Mouse (Mus musculus): ENCODE results near the gene St3gal4. TPM values are rescaled to one million over a fixed set of nuclear protein-coding genes. Genes with fewer than 3 reads are reported as not detected.
"Not testable (repeated sequence)": the region's sequence is repeated elsewhere in the genome, so short reads cannot be mapped to it uniquely, and the experiment has no call there.

Gene St3gal4
- 10.7 and 11.2 TPM in 2 replicates for polyA plus RNA-seq (2016; fragmentation: Nextera tagmentation; extraction: Ambion mirVana)

- Histone ChIP-seq H3K36me3 (peaks cover 32% of the 10 kb centered on the region), H3K27ac (replicated peaks) (no peak within 1 kb of the TSS), H3K9me3 (replicated peaks) (no peaks in the 10 kb centered on the region), H3K4me1 (peaks cover 30% of the 10 kb centered on the region), H3K27me3 (ENCODE audit: low read depth, poor library complexity, severe bottlenecking) (peaks cover 3% of the 10 kb centered on the region; the same call in 1 of the 2 replicates), H3K4me3 (no peak within 1 kb of the TSS)
- no peak for DNase-seq (ENCODE audit: low spot score)
- 86% methylated on average over 6 of the region's 6 CpGs for WGBS
These were observed at the start of gene St3gal4 for GRCm38 (mm10) chr9:35119168-35119567. St3gal4 (minus strand) TSS chr9:35119268.

- Histone ChIP-seq H3K4me1 (peaks cover 19% of the 10 kb centered on the region), H3K9me3 (replicated peaks) (no peaks in the 10 kb centered on the region), H3K27ac (replicated peaks) (peak overlapping the region; percentile 38), H3K36me3 (peaks cover 52% of the 10 kb centered on the region), H3K27me3 (ENCODE audit: low read depth, poor library complexity, severe bottlenecking) (no peaks in the 10 kb centered on the region), H3K4me3 (no peak overlapping the region)
- DNase-seq (ENCODE audit: low spot score) = peak; percentile 27
- WGBS = 27% methylated on average over 9 of the region's 9 CpGs
These were observed 47.9 kb upstream of the St3gal4 start for GRCm38 (mm10) chr9:35166798-35167635.

DNA sequence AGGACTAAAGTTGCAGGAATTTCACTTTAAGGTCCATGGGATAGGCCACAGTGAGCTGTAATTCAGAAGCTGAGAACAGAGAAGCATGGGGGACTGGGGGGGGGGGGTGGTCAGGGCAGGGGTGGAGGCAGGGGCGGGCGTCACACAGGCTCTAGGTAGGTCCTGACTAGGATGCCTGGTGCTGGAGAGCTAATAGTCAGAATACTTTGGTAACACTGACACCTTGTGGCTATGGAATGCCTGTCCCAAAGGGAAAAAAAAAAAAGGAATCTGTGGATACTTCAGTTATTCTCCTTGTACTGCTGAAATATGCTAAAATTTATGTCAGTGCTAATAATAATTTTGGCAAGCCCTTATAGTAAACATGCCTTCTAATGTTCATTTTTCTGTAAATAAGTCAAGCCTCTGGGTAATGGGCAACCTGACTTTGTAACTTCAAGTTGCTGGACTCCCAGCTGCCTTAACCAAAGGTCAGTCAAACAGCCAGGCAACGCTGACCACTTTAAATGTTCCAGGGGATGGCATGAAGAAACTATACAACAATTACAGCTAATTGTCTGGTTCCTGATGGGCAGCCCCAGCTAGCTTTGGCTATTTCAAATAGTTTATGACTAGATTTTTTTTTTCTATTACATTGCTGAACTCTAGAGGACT, 47.2 kb upstream of the St3gal4 start:
- DNase-seq (ENCODE audit: low spot score) = no peak

GRCm38 (mm10) chr9:35164142-35164874, 45.2 kb upstream of the St3gal4 start:
- H3K9me3 ChIP-seq (replicated peaks) = no peaks in the 10 kb centered on the region
- WGBS = 90% methylated on average over 5 of the region's 5 CpGs
- H3K27ac ChIP-seq (replicated peaks) = no peak overlapping the region
- no peak overlapping the region for H3K4me3 ChIP-seq
- no peak for DNase-seq (ENCODE audit: low spot score)
- peaks cover 34% of the 10 kb centered on the region for H3K36me3 ChIP-seq
- peaks cover 19% of the 10 kb centered on the region for H3K4me1 ChIP-seq
- no peaks in the 10 kb centered on the region for H3K27me3 ChIP-seq (ENCODE audit: low read depth, poor library complexity, severe bottlenecking)

More for the DNA sequence above, 47.2 kb upstream of the St3gal4 start:
- peaks cover 53% of the 10 kb centered on the region for H3K36me3 ChIP-seq
- WGBS = 39% methylated on average over 3 of the region's 3 CpGs
- H3K27me3 ChIP-seq (ENCODE audit: low read depth, poor library complexity, severe bottlenecking) = no peaks in the 10 kb centered on the region
- H3K27ac ChIP-seq (replicated peaks) = peak overlapping the region; percentile 38; the same call in 1 of the 2 replicates
- H3K4me3 ChIP-seq = no peak overlapping the region
- peaks cover 19% of the 10 kb centered on the region for H3K4me1 ChIP-seq
- no peaks in the 10 kb centered on the region for H3K9me3 ChIP-seq (replicated peaks)

- Histone ChIP-seq H3K27me3 (ENCODE audit: low read depth, poor library complexity, severe bottlenecking) (no peaks in the 10 kb centered on the region), H3K9me3 (replicated peaks) (no peaks in the 10 kb centered on the region), H3K27ac (replicated peaks) (no peak overlapping the region), H3K36me3 (peaks cover 25% of the 10 kb centered on the region), H3K4me1 (peaks cover 18% of the 10 kb centered on the region), H3K4me3 (no peak overlapping the region)
- 97% methylated on average over 11 of the region's 11 CpGs for WGBS
- DNase-seq (ENCODE audit: low spot score) = no peak
These were observed 44.1 kb upstream of the St3gal4 start for GRCm38 (mm10) chr9:35163011-35163690.

GRCm38 (mm10) chr9:35161721-35162120, 42.7 kb upstream of the St3gal4 start:
- Histone ChIP-seq H3K27me3 (ENCODE audit: low read depth, poor library complexity, severe bottlenecking) (no peaks in the 10 kb centered on the region), H3K27ac (replicated peaks) (no peak overlapping the region), H3K36me3 (peaks cover 26% of the 10 kb centered on the region), H3K4me1 (peaks cover 4% of the 10 kb centered on the region), H3K4me3 (no peak overlapping the region), H3K9me3 (replicated peaks) (no peaks in the 10 kb centered on the region)
- DNase-seq (ENCODE audit: low spot score) = no peak
- 92% methylated on average over 7 of the region's 7 CpGs for WGBS

GRCm38 (mm10) chr9:35160662-35161061, 41.6 kb upstream of the St3gal4 start:
- H3K36me3 ChIP-seq = peaks cover 34% of the 10 kb centered on the region
- H3K4me1 ChIP-seq = no peaks in the 10 kb centered on the region
- H3K27me3 ChIP-seq (ENCODE audit: low read depth, poor library complexity, severe bottlenecking) = no peaks in the 10 kb centered on the region
- H3K4me3 ChIP-seq = no peak overlapping the region
- no peak for DNase-seq (ENCODE audit: low spot score)
- WGBS = 90% methylated on average over 2 of the region's 2 CpGs
- H3K27ac ChIP-seq (replicated peaks) = no peak overlapping the region
- no peaks in the 10 kb centered on the region for H3K9me3 ChIP-seq (replicated peaks)

DNA sequence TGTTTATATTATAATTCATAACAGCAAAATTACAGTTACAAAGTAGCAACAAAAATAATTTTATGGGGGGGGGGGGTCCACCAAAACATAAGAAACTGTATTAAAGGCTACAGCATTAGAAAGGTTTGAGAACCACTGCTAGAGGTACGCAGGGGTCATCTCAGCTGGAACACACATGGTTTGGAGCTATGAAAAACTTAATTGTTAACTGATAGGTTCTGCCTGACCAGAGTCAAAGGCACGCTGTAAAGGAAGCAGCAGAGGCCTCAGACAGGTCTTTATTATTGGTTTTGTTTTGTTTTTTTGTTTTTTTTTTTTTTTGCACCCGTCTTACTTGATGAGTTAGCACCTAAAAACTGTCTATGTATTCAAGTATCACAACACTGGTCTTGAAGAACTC, 39.4 kb upstream of the St3gal4 start:
- DNase-seq (ENCODE audit: low spot score) = no peak
- no peaks in the 10 kb centered on the region for H3K9me3 ChIP-seq (replicated peaks)
- no peak overlapping the region for H3K4me3 ChIP-seq
- H3K4me1 ChIP-seq = no peaks in the 10 kb centered on the region
- H3K36me3 ChIP-seq = peaks cover 25% of the 10 kb centered on the region
- WGBS = 86% methylated on average over 3 of the region's 3 CpGs
- H3K27me3 ChIP-seq (ENCODE audit: low read depth, poor library complexity, severe bottlenecking) = no peaks in the 10 kb centered on the region
- H3K27ac ChIP-seq (replicated peaks) = no peak overlapping the region

GRCm38 (mm10) chr9:35156862-35157261, 37.8 kb upstream of the St3gal4 start:
- H3K9me3 ChIP-seq (replicated peaks) = no peaks in the 10 kb centered on the region
- H3K27ac ChIP-seq (replicated peaks) = no peak overlapping the region
- DNase-seq (ENCODE audit: low spot score) = no peak
- H3K36me3 ChIP-seq = peaks cover 12% of the 10 kb centered on the region
- H3K27me3 ChIP-seq (ENCODE audit: low read depth, poor library complexity, severe bottlenecking) = no peaks in the 10 kb centered on the region
- 83% methylated on average over 4 of the region's 4 CpGs for WGBS
- no peak overlapping the region for H3K4me3 ChIP-seq
- H3K4me1 ChIP-seq = no peaks in the 10 kb centered on the region

DNA sequence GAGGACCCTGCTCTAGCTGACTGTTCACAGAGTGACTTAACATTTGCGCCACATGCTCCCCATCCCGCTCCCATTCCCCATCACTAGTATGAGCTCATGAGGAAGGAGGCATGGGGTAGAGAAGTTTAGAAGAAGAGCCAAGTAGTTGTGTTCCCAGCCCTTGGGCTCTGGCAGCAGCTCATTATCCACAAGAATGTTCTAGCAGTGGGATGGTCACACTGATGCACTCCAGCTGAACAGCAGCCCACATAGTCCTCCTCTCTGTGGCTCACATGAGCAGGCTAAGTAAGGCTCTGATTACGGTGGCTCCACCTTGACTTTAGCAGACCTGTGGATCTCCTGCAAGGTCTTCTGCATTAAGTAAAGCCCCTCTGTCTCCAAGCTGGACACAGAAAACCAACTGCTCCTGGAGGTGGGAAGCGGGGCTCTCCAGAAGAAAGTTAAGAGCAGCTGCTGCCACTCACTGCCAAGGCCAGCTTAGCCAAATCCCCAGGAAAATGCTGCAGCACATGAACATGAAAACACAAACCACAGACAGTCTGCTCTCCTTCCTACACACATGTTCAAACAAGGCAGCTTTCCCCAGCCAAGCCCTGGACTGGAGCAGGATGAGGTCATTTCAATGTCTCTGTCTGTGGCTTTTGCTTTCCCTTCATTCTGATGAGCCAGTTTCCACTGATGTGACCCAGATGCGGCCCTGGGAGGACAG, 37.1 kb upstream of the St3gal4 start:
- no peaks in the 10 kb centered on the region for H3K4me1 ChIP-seq
- H3K4me3 ChIP-seq = no peak overlapping the region
- H3K9me3 ChIP-seq (replicated peaks) = no peaks in the 10 kb centered on the region
- H3K36me3 ChIP-seq = peaks cover 9% of the 10 kb centered on the region
- WGBS = 93% methylated on average over 5 of the region's 5 CpGs
- H3K27ac ChIP-seq (replicated peaks) = no peak overlapping the region
- DNase-seq (ENCODE audit: low spot score) = no peak
- H3K27me3 ChIP-seq (ENCODE audit: low read depth, poor library complexity, severe bottlenecking) = no peaks in the 10 kb centered on the region

DNA sequence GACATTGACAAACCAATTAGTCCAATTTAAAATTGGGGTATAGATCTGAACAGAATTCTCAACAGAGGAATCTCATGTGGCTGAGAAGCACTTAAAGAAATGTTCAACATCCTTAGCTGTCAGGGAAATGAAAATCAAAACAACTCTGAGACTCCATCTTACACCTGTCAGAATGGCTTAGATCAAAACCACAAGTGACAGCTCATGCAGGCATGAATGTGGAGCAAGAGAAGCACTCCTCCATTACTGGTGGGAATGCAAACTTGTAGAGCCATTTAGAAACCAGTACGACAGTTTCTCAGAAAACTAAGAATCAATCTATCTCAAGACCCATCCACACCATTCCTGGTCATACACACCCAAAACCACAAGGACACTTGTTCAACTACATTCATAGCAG, 33.9 kb upstream of the St3gal4 start:
- no peak overlapping the region for H3K4me3 ChIP-seq
- no peaks in the 10 kb centered on the region for H3K9me3 ChIP-seq (replicated peaks)
- WGBS = 95% methylated on average over 1 of the region's 1 CpGs

GRCm38 (mm10) chr9:35148822-35149221, 29.8 kb upstream of the St3gal4 start:
- not testable (repeated sequence) for H3K27ac ChIP-seq (replicated peaks); H3K4me3 ChIP-seq; H3K9me3 ChIP-seq (replicated peaks); H3K27me3 ChIP-seq (ENCODE audit: low read depth, poor library complexity, severe bottlenecking); H3K36me3 ChIP-seq; H3K4me1 ChIP-seq; DNase-seq (ENCODE audit: low spot score)

More for the DNA sequence above, 33.9 kb upstream of the St3gal4 start:
- H3K27me3 ChIP-seq (ENCODE audit: low read depth, poor library complexity, severe bottlenecking) = no peaks in the 10 kb centered on the region
- no peak for DNase-seq (ENCODE audit: low spot score)
- H3K4me1 ChIP-seq = no peaks in the 10 kb centered on the region
- no peak overlapping the region for H3K27ac ChIP-seq (replicated peaks)
- H3K36me3 ChIP-seq = peaks cover 9% of the 10 kb centered on the region
